Mouse (Mus musculus) stomach, embryonic 14.5 days (tissue): ENCODE measurements around the gene Amn. TPM values are rescaled to one million over a fixed set of nuclear protein-coding genes. Genes with fewer than 3 reads are reported as not detected.
A peak's percentile ranks its signal among the peaks of the same experiment; 100 is the strongest.

Experiments used
- ATAC-seq: fragments of 200-750 bp; cut with Nextera tagmentation; 2 replicates; pipeline ENCODE4 v1.8.0; 2017; ENCODE audit warnings: low read depth, moderate TSS enrichment; ENCODE audit not compliant: insufficient number of reproducible peaks, insufficient read depth, low FRiP score
- H3K27ac ChIP-seq: fragments of 300-500 bp; sonication (generic); 2 replicates; pipeline ENCODE4 v1.5.1; 2014; ENCODE audit warnings: mild to moderate bottlenecking, low read length, moderate library complexity, mixed read lengths
- H3K27me3 ChIP-seq: fragments of 300-500 bp; sonication (generic); 2 replicates; pipeline ENCODE4 v1.6.1; 2014; ENCODE audit warnings: low read length, control low read depth, mixed read lengths; ENCODE audit not compliant: control insufficient read depth, insufficient read depth
- H3K36me3 ChIP-seq: fragments of 300-500 bp; sonication (generic); 2 replicates; pipeline ENCODE4 v1.6.1; 2014; ENCODE audit warnings: mild to moderate bottlenecking, control low read depth, low read length, moderate library complexity, mixed read lengths; ENCODE audit not compliant: control insufficient read depth, insufficient read depth
- H3K4me1 ChIP-seq: fragments of 300-500 bp; sonication (generic); 2 replicates; pipeline ENCODE4 v1.6.1; 2014; ENCODE audit warnings: low read length, control low read depth, mixed read lengths; ENCODE audit not compliant: control insufficient read depth, insufficient read depth
- H3K4me2 ChIP-seq: fragments of 300-500 bp; sonication (generic); replicated peaks from 2 replicates; pipeline ENCODE4 v1.6.1; 2014; ENCODE audit warnings: low read depth, low read length, control low read depth
- H3K4me3 ChIP-seq: fragments of 300-500 bp; sonication (generic); 2 replicates; pipeline ENCODE4 v1.5.1; 2014; ENCODE audit warnings: low read depth, low read length, control low read depth
- H3K9ac ChIP-seq: fragments of 300-500 bp; sonication (generic); replicated peaks from 2 replicates; pipeline ENCODE4 v1.6.1; 2014; ENCODE audit warnings: low read depth, mild to moderate bottlenecking, control low read depth, low read length, moderate library complexity, mixed read lengths
- H3K9me3 ChIP-seq: fragments of 300-500 bp; sonication (generic); 2 replicates; pipeline ENCODE4 v1.6.1; 2016; ENCODE audit warnings: low read depth, low read length, control low read depth; ENCODE audit not compliant: control insufficient read depth
- WGBS: fragments of 180-500 bp; shearing (Covaris S2); extraction: QIAGEN DNeasy Blood & Tissue Kit; methylation state at CpG from one replicate; pipeline ENCODE4 v1.1.7; 2014; 5-methylcytosine and 5-hydroxymethylcytosine counted together
- polyA plus RNA-seq: library from polyadenylated mRNA; unstranded; fragments of >200 nt; fragmentation: Nextera tagmentation; extraction: Ambion mirVana; gene quantifications from 2 replicates; pipeline ENCODE4 v1.2.1, GENCODE M21; 2014

The Amn gene
- not detected in 2 replicates for polyA plus RNA-seq

GRCm38 (mm10) chr12:111270629-111271277 lies at the start of gene Amn:
Gene Amn (plus strand): TSS chr12:111271095.
- H3K27me3 ChIP-seq = peaks cover 57% of the 10 kb centered on the region
- no peak for ATAC-seq
- 29% methylated on average over 25 of the region's 25 CpGs for WGBS
- peaks cover 23% of the 10 kb centered on the region for H3K4me1 ChIP-seq
- peak within 1 kb of the TSS; percentile 11; the same call in 1 of the 2 replicates for H3K4me3 ChIP-seq
- peak within 1 kb of the TSS; percentile 29 for H3K4me2 ChIP-seq
- H3K9me3 ChIP-seq = no peaks in the 10 kb centered on the region
- no peak within 1 kb of the TSS for H3K27ac ChIP-seq
- H3K36me3 ChIP-seq = no peaks in the 10 kb centered on the region
- no peak within 1 kb of the TSS for H3K9ac ChIP-seq

DNA sequence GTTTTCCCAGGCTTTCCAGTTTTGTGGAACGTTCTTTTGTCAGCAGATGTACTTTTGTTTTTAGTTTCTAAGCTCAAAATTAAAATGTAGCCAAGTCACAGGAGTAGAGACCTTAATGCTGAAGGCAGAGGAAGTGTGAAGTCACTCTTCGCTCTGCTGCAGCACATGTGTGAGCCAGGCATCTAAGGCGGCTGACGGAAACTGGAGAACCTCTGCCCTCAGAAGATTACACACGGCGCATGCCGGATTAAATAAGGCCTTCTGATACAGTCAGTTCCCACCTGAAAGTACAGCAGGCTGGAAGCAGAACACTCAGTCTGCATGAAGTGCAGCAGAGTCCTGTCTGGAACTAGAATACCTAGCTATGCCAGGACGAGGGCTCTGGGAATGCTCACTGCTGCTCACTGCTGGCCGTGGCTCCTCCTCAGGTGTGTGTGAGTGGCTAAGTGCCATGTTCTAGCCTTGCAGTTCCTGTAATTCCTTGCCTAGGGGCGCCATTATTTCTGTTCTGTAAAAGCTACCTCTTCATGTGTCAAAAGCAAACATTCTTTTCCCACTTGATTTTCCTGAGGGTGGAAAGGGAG lies 45.6 kb upstream of the Amn start:
- Histone ChIP-seq H3K4me3 (no peak overlapping the region), H3K27ac (no peak overlapping the region), H3K9ac (no peak overlapping the region), H3K4me1 (0 out of 2 replicates have a peak, but pooled peaks cover 3% of the 10 kb centered on the region), H3K9me3 (no peaks in the 10 kb centered on the region), H3K4me2 (no peak overlapping the region), H3K36me3 (peaks cover 9% of the 10 kb centered on the region), H3K27me3 (no peaks in the 10 kb centered on the region)
- 56% methylated on average over 10 of the region's 10 CpGs for WGBS
- ATAC-seq = no peak

DNA sequence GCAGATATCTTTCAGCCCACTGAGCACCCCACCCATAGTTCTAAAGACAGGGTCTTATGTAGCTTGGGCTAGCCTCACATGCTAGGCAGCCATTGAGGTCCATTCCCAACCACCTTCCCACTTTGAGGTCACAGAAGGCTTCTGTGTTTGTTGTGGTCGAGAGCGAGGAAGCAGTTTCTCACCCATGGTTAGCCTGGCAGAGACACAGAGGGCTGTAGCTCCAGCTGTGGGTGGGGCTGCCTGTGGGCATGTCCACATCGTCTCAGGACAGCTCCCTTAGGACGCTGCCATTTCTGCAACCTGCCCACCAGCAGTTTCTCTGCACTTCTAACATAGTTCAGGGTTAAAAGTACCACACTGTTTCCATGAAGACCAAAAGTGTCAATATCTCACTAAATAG lies 43.5 kb upstream of the Amn start:
- Histone ChIP-seq H3K27ac (no peak overlapping the region), H3K36me3 (peaks cover under 1% of the 10 kb centered on the region; the same call in 1 of the 2 replicates), H3K9me3 (no peaks in the 10 kb centered on the region), H3K4me2 (no peak overlapping the region), H3K9ac (no peak overlapping the region), H3K4me3 (no peak overlapping the region), H3K4me1 (0 out of 2 replicates have a peak, but pooled peaks cover 3% of the 10 kb centered on the region), H3K27me3 (no peaks in the 10 kb centered on the region)
- WGBS = 75% methylated on average over 4 of the region's 4 CpGs
- ATAC-seq = no peak

DNA sequence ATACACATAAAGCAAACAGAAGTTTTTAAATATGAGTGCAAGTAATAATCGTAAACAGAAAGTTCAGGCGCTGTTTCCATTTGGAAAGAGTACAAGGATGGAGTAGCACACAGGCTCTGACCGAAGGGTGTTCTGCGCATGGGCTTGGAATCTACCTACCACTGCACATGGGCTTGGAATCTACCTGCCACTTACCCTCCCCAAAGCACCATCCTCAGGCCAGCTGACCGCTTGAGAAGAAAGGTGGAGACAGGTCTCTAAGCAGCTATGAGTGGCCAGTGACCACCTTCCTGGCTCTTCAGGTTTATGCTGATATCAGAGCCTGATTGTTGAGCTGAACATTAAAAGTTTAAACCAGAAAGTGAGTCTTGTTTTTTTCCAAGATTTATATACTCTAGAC lies 42.4 kb upstream of the Amn start:
- Histone ChIP-seq H3K27ac (no peak overlapping the region), H3K9me3 (no peaks in the 10 kb centered on the region), H3K4me3 (no peak overlapping the region), H3K4me2 (no peak overlapping the region), H3K36me3 (no peaks in the 10 kb centered on the region; the same call in 1 of the 2 replicates), H3K9ac (no peak overlapping the region), H3K4me1 (0 out of 2 replicates have a peak, but pooled peaks cover 3% of the 10 kb centered on the region), H3K27me3 (no peaks in the 10 kb centered on the region)
- WGBS = 92% methylated on average over 5 of the region's 5 CpGs
- no peak for ATAC-seq

DNA sequence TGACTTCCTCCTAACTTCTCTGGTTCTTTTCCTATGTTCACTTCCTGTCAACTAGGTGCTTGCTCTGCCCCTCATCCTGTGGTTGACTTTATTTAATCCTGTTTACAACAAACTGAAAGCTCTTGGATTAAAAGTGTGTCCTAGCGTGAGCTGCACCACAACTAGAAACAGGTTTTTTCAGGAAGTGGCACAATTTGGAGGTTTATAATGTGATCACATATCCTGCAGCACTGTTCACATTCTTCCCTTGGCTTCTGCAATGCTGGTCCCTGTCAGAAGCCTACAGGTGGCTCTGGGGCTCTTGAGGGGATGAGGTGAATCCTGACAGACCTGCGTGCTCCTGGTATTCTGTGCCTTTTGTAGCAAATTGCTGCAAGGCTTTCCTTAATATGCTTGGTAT lies 40.1 kb upstream of the Amn start:
- WGBS = 78% methylated on average over 2 of the region's 2 CpGs
- H3K9me3 ChIP-seq = no peaks in the 10 kb centered on the region
- H3K36me3 ChIP-seq = no peaks in the 10 kb centered on the region; the same call in 1 of the 2 replicates
- H3K27me3 ChIP-seq = no peaks in the 10 kb centered on the region
- H3K4me2 ChIP-seq = no peak overlapping the region
- no peak for ATAC-seq
- H3K27ac ChIP-seq = no peak overlapping the region
- H3K4me3 ChIP-seq = no peak overlapping the region
- H3K4me1 ChIP-seq = no peaks in the 10 kb centered on the region; the same call in 1 of the 2 replicates
- H3K9ac ChIP-seq = no peak overlapping the region

GRCm38 (mm10) chr12:111233798-111234197 lies 37.1 kb upstream of the Amn start:
- Histone ChIP-seq H3K4me2 (no peak overlapping the region), H3K4me3 (no peak overlapping the region), H3K9me3 (no peaks in the 10 kb centered on the region), H3K27ac (peak overlapping the region; percentile 44; the same call in 1 of the 2 replicates), H3K9ac (no peak overlapping the region), H3K27me3 (no peaks in the 10 kb centered on the region), H3K4me1 (no peaks in the 10 kb centered on the region; the same call in 1 of the 2 replicates), H3K36me3 (no peaks in the 10 kb centered on the region)
- ATAC-seq = no peak
- WGBS = 81% methylated on average over 4 of the region's 4 CpGs

DNA sequence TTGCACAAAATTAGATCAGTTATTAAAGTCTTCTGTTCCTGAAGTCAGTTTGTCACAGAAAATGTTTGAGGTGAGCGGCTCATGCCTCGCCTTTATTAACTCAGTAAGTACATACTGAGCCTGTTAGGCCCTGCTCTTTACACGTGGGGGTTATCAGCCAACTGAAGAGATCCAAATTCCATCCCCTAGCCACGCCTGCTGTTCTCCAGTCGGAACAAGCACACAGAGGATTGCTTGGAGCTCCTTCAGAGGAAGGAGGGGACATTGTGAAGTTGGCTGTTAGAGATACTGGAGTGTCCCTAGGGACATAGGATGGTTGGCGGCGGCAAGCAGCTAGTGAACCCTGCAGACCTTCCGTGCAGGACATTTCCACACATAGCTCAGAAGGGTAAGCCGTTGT lies 36.5 kb upstream of the Amn start:
- Histone ChIP-seq H3K36me3 (no peaks in the 10 kb centered on the region), H3K4me3 (no peak overlapping the region), H3K27ac (peak overlapping the region; percentile 44; the same call in 1 of the 2 replicates), H3K4me2 (no peak overlapping the region), H3K27me3 (no peaks in the 10 kb centered on the region), H3K9me3 (no peaks in the 10 kb centered on the region), H3K4me1 (no peaks in the 10 kb centered on the region; the same call in 1 of the 2 replicates), H3K9ac (no peak overlapping the region)
- 74% methylated on average over 9 of the region's 9 CpGs for WGBS
- ATAC-seq = peak; percentile 71

GRCm38 (mm10) chr12:111235631-111236030 lies 35.3 kb upstream of the Amn start:
- Histone ChIP-seq H3K27me3 (no peaks in the 10 kb centered on the region), H3K4me1 (no peaks in the 10 kb centered on the region; the same call in 1 of the 2 replicates), H3K9ac (no peak overlapping the region), H3K9me3 (no peaks in the 10 kb centered on the region), H3K36me3 (no peaks in the 10 kb centered on the region; the same call in 1 of the 2 replicates), H3K4me3 (no peak overlapping the region), H3K4me2 (no peak overlapping the region), H3K27ac (no peak overlapping the region)
- WGBS = 81% methylated on average over 6 of the region's 6 CpGs
- ATAC-seq = no peak
